Mouse (Mus musculus): Measurements from ENCODE around the gene Cspg5. TPM values are rescaled to one million over a fixed set of nuclear protein-coding genes. Genes with fewer than 3 reads are reported as not detected.

Gene Cspg5
- polyA plus RNA-seq, 1 experiment from 2014 or later: 3.1 TPM

DNA sequence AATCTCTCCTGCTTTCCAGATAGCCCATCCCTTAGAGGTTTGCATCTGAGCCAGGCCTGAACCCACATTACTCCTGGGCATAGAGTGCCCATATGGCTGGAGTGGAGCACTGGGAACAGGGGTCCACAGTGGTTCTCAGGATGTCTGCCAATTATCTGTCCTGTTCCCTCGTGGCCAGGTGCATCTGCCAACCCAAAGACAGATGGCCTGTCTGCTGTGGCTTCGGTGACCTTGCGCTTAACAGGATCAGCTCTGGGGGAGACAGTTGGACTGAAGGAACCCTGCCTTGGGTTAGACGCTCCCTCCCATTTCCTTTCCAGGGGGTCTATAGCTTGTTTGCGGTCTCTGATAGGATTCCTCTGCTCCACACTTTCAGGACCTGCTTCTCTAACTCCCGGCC lies 15.1 kb downstream of the Cspg5 start:
- no peaks in the 10 kb centered on the region for H3K27me3 ChIP-seq (ENCODE audit: control insufficient read depth, insufficient read depth, low read length)
- no peak for DNase-seq (ENCODE audit: low spot score)
- no peak overlapping the region for H3K4me3 ChIP-seq (ENCODE audit: low read depth, low read length)
- H3K4me2 ChIP-seq (ENCODE audit: low read depth, low read length): no peak overlapping the region
- no peaks in the 10 kb centered on the region for H3K9me3 ChIP-seq (replicated peaks; ENCODE audit: control insufficient read depth, low read length)
- ATAC-seq (replicated peaks; ENCODE audit: insufficient number of reproducible peaks, low FRiP score, low TSS enrichment, low read depth): no peak
- H3K9ac ChIP-seq (replicated peaks; ENCODE audit: low read length): no peak overlapping the region
- no peaks in the 10 kb centered on the region for H3K36me3 ChIP-seq (replicated peaks; ENCODE audit: control insufficient read depth, insufficient read depth, low read depth, low read length)
- 80% methylated on average over 6 of the region's 6 CpGs for WGBS
- no peak overlapping the region for H3K27ac ChIP-seq (replicated peaks; ENCODE audit: low read depth, low read length)
- H3K4me1 ChIP-seq (ENCODE audit: control insufficient read depth, insufficient read depth, low read length): no peaks in the 10 kb centered on the region

DNA sequence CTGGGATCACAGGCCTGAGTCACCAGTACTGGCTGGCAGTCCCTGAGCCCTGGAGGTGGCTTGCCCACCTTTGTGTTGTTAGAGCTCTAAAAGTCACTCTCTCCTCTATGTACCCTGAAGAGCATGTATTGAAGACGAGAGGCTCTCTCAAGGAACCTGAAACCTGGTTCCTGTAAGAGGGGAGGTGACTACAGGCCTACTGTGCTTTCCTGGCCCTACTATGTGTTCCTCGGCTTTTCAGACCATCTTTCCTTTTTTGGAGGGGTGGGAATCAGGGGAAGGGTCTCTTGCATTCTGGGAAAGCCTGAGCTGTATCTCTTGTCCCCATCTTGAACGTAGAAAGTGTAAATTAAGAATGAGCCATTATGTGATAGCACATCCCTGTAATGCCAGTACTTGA lies 15.5 kb downstream of the Cspg5 start:
- DNase-seq (ENCODE audit: low spot score) (no peak), ATAC-seq (replicated peaks; ENCODE audit: insufficient number of reproducible peaks, low FRiP score, low TSS enrichment, low read depth) (no peak)
- H3K36me3 ChIP-seq (replicated peaks; ENCODE audit: control insufficient read depth, insufficient read depth, low read depth, low read length): no peaks in the 10 kb centered on the region
- H3K4me1 ChIP-seq (ENCODE audit: control insufficient read depth, insufficient read depth, low read length): no peaks in the 10 kb centered on the region
- H3K9ac ChIP-seq (replicated peaks; ENCODE audit: low read length): no peak overlapping the region
- H3K4me3 ChIP-seq (ENCODE audit: low read depth, low read length): no peak overlapping the region
- no peaks in the 10 kb centered on the region for H3K27me3 ChIP-seq (ENCODE audit: control insufficient read depth, insufficient read depth, low read length)
- no peak overlapping the region for H3K27ac ChIP-seq (replicated peaks; ENCODE audit: low read depth, low read length)
- WGBS: 87% methylated on average over 3 of the region's 3 CpGs
- H3K4me2 ChIP-seq (ENCODE audit: low read depth, low read length): no peak overlapping the region
- no peaks in the 10 kb centered on the region for H3K9me3 ChIP-seq (replicated peaks; ENCODE audit: control insufficient read depth, low read length)

DNA sequence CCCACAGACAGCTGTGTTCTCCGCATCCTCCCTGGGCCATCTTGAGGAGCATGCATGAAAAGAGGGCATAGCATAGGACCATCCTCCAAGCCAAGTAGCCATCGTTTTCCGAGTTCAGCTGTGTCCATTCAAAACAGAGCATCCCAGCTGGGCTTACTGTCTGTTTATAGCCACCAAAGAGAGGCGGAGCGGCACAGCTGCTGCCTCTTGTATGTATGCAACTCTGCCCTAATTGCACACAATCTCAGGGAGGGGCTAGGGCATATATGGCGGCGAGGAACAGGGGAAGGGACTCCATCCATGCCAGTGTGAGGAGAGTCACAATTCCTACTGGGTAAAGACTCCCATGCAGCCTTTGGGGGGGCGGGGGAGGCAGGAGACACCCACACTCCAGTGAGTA lies 19.6 kb downstream of the Cspg5 start:
- Histone ChIP-seq H3K4me1 (ENCODE audit: control insufficient read depth, insufficient read depth, low read length) (no peaks in the 10 kb centered on the region), H3K9me3 (replicated peaks; ENCODE audit: control insufficient read depth, low read length) (no peaks in the 10 kb centered on the region), H3K36me3 (replicated peaks; ENCODE audit: control insufficient read depth, insufficient read depth, low read depth, low read length) (no peaks in the 10 kb centered on the region), H3K4me2 (ENCODE audit: low read depth, low read length) (no peak overlapping the region), H3K27me3 (ENCODE audit: control insufficient read depth, insufficient read depth, low read length) (no peaks in the 10 kb centered on the region), H3K4me3 (ENCODE audit: low read depth, low read length) (no peak overlapping the region), H3K9ac (replicated peaks; ENCODE audit: low read length) (no peak overlapping the region), H3K27ac (replicated peaks; ENCODE audit: low read depth, low read length) (no peak overlapping the region)
- DNase-seq (ENCODE audit: low spot score) (no peak), ATAC-seq (replicated peaks; ENCODE audit: insufficient number of reproducible peaks, low FRiP score, low TSS enrichment, low read depth) (no peak)
- WGBS: 89% methylated on average over 8 of the region's 8 CpGs

DNA sequence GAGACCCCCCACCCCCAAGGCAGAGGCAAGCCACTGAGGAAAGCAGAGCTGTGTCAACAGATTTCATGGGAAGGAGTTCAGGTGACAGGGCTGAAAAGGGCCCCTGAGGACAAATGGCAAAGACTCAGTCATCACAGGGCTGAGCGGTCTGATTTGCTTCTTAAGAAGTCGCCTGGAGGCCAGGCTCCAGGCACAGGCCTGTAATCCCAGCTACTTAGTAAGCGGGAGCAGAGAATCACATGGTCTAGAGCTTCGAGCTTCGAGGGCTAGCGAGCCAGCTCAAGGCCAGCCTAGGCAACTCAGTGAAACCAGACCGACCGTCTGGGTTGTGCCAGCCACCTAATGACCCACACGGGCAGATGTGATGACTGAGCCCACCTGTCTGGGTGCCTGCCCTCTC lies 21.4 kb downstream of the Cspg5 start:
- Histone ChIP-seq H3K27ac (replicated peaks; ENCODE audit: low read depth, low read length) (no peak overlapping the region), H3K36me3 (replicated peaks; ENCODE audit: control insufficient read depth, insufficient read depth, low read depth, low read length) (no peaks in the 10 kb centered on the region), H3K4me3 (ENCODE audit: low read depth, low read length) (no peak overlapping the region), H3K9ac (replicated peaks; ENCODE audit: low read length) (no peak overlapping the region), H3K27me3 (ENCODE audit: control insufficient read depth, insufficient read depth, low read length) (no peaks in the 10 kb centered on the region), H3K4me2 (ENCODE audit: low read depth, low read length) (no peak overlapping the region), H3K4me1 (ENCODE audit: control insufficient read depth, insufficient read depth, low read length) (no peaks in the 10 kb centered on the region), H3K9me3 (replicated peaks; ENCODE audit: control insufficient read depth, low read length) (no peaks in the 10 kb centered on the region)
- 78% methylated on average over 9 of the region's 9 CpGs for WGBS
- DNase-seq (ENCODE audit: low spot score) (no peak), ATAC-seq (replicated peaks; ENCODE audit: insufficient number of reproducible peaks, low FRiP score, low TSS enrichment, low read depth) (no peak; the same call in 1 of the 2 replicates)

DNA sequence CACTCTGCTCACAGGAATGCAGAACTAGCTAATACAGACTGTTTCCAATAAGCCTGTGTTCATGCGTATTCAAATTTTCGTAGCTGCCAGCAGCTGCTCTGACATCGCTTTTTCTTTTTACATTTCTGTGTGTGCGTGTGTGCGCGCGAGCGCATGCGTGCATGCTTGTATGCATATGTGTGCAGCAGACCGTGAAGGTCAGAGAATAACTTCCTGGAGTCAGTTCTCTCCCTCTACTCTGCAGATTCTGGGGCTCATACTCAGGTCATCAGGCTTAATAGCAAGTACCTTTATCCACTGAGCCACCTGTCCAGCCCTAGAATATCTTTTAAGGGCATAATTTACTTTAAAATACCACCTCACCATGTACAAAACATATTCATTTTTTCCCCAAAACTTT lies 24.8 kb downstream of the Cspg5 start:
- H3K4me1 ChIP-seq (ENCODE audit: control insufficient read depth, insufficient read depth, low read length): no peaks in the 10 kb centered on the region
- no peak overlapping the region for H3K9ac ChIP-seq (replicated peaks; ENCODE audit: low read length)
- no peak for DNase-seq (ENCODE audit: low spot score)
- H3K4me2 ChIP-seq (ENCODE audit: low read depth, low read length): no peak overlapping the region
- H3K9me3 ChIP-seq (replicated peaks; ENCODE audit: control insufficient read depth, low read length): no peaks in the 10 kb centered on the region
- no peaks in the 10 kb centered on the region for H3K36me3 ChIP-seq (replicated peaks; ENCODE audit: control insufficient read depth, insufficient read depth, low read depth, low read length)
- no peaks in the 10 kb centered on the region for H3K27me3 ChIP-seq (ENCODE audit: control insufficient read depth, insufficient read depth, low read length)
- H3K27ac ChIP-seq (replicated peaks; ENCODE audit: low read depth, low read length): no peak overlapping the region
- 90% methylated on average over 10 of the region's 10 CpGs for WGBS
- ATAC-seq (replicated peaks; ENCODE audit: insufficient number of reproducible peaks, low FRiP score, low TSS enrichment, low read depth): no peak
- no peak overlapping the region for H3K4me3 ChIP-seq (ENCODE audit: low read depth, low read length)

DNA sequence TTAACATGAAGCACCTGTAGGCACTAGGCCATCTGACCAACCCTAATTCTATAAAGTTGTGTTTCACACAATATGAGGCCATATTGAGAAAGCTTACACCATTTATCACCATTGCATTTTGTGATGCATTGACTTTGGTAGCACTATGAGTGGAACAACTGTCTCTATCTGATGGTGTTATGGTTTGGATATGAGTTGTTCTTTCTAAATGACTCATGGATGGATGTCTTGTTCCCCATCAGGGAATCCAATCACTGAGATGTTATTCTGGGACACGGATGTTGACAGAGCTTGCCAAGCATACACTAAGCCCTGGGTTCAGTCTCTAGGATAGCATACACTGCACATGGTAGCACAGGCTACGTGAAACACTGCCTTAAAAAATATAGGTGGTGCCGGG lies 28.7 kb downstream of the Cspg5 start:
- ATAC-seq (replicated peaks; ENCODE audit: insufficient number of reproducible peaks, low FRiP score, low TSS enrichment, low read depth): no peak
- Histone ChIP-seq H3K36me3 (replicated peaks; ENCODE audit: control insufficient read depth, insufficient read depth, low read depth, low read length) (no peaks in the 10 kb centered on the region), H3K9ac (replicated peaks; ENCODE audit: low read length) (no peak overlapping the region), H3K4me1 (ENCODE audit: control insufficient read depth, insufficient read depth, low read length) (no peaks in the 10 kb centered on the region), H3K9me3 (replicated peaks; ENCODE audit: control insufficient read depth, low read length) (no peaks in the 10 kb centered on the region), H3K4me2 (ENCODE audit: low read depth, low read length) (no peak overlapping the region), H3K27me3 (ENCODE audit: control insufficient read depth, insufficient read depth, low read length) (no peaks in the 10 kb centered on the region), H3K4me3 (ENCODE audit: low read depth, low read length) (no peak overlapping the region), H3K27ac (replicated peaks; ENCODE audit: low read depth, low read length) (no peak overlapping the region)
- no peak for DNase-seq (ENCODE audit: low spot score)
- 95% methylated on average over 3 of the region's 3 CpGs for WGBS

DNA sequence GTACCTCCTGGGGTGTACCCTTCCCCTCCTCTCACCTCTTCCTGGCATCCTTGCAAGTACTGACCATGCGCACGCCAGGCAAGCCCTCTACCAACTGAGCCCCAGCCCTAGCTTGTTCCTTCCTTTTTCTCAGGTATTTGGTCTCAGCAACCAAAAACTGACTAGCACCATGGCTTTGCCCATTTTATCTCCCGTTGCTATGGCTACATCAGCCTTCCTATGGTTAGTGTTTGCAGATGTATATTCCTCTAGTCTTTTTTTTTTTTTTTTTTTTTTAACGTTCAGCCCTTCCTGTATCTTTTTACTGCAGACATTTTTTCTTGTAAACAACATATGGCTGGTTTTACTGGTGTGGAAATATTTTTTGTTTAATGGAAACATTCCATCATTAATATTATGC lies 29.9 kb downstream of the Cspg5 start:
- no peak for ATAC-seq (replicated peaks; ENCODE audit: insufficient number of reproducible peaks, low FRiP score, low TSS enrichment, low read depth)
- H3K27me3 ChIP-seq (ENCODE audit: control insufficient read depth, insufficient read depth, low read length): no peaks in the 10 kb centered on the region

DNA sequence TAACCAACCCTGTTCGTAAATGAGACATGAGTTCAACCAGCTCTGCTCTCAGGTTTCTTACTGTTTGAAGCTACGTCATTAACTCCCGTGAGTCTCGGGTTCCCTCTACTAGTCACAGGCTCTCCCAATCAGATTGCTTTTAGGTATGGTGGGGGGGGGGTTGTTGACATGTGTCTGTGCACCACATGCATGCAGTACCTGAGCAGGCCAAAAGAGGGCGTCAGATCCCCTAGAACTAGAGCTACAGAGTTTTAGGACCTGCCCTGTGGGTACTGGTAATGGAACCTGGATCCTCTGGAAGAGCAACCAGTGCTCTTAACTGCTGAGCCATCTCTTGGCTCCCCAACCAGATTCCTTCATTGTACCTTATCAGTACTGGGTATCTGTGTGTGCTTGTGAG lies 32.3 kb downstream of the Cspg5 start:
- H3K4me1 ChIP-seq (ENCODE audit: control insufficient read depth, insufficient read depth, low read length): no peaks in the 10 kb centered on the region
- H3K4me2 ChIP-seq (ENCODE audit: low read depth, low read length): no peak overlapping the region
- DNase-seq (ENCODE audit: low spot score): peak; percentile 23
- no peak overlapping the region for H3K27ac ChIP-seq (replicated peaks; ENCODE audit: low read depth, low read length)
- no peak overlapping the region for H3K9ac ChIP-seq (replicated peaks; ENCODE audit: low read length)
- H3K36me3 ChIP-seq (replicated peaks; ENCODE audit: control insufficient read depth, insufficient read depth, low read depth, low read length): no peaks in the 10 kb centered on the region
- no peaks in the 10 kb centered on the region for H3K27me3 ChIP-seq (ENCODE audit: control insufficient read depth, insufficient read depth, low read length)
- no peaks in the 10 kb centered on the region for H3K9me3 ChIP-seq (replicated peaks; ENCODE audit: control insufficient read depth, low read length)
- no peak overlapping the region for H3K4me3 ChIP-seq (ENCODE audit: low read depth, low read length)
- ATAC-seq (replicated peaks; ENCODE audit: insufficient number of reproducible peaks, low FRiP score, low TSS enrichment, low read depth): no peak
- WGBS: 48% methylated on average over 5 of the region's 5 CpGs

More for the DNA sequence above, 29.9 kb downstream of the Cspg5 start:
- H3K4me1 ChIP-seq (ENCODE audit: control insufficient read depth, insufficient read depth, low read length): no peaks in the 10 kb centered on the region
- no peak overlapping the region for H3K9ac ChIP-seq (replicated peaks; ENCODE audit: low read length)
- no peak overlapping the region for H3K4me2 ChIP-seq (ENCODE audit: low read depth, low read length)
- H3K27ac ChIP-seq (replicated peaks; ENCODE audit: low read depth, low read length): no peak overlapping the region
- no peaks in the 10 kb centered on the region for H3K9me3 ChIP-seq (replicated peaks; ENCODE audit: control insufficient read depth, low read length)
- DNase-seq (ENCODE audit: low spot score): no peak
- H3K36me3 ChIP-seq (replicated peaks; ENCODE audit: control insufficient read depth, insufficient read depth, low read depth, low read length): no peaks in the 10 kb centered on the region
- H3K4me3 ChIP-seq (ENCODE audit: low read depth, low read length): no peak overlapping the region
- 86% methylated on average over 4 of the region's 4 CpGs for WGBS
